Mouse (Mus musculus) heart, postnatal 0 days (tissue): Measurements from ENCODE around the gene Rasgef1b. TPM values are rescaled to one million over a fixed set of nuclear protein-coding genes. Genes with fewer than 3 reads are reported as not detected.

Experiments
- ATAC-seq: fragments of 200-750 bp; cut with Nextera tagmentation; 2 replicates; pipeline ENCODE4 v1.8.0; 2017; ENCODE audit warnings: low read depth, moderate number of reproducible peaks, moderate library complexity; ENCODE audit not compliant: insufficient read depth
- DNase-seq: peaks from one replicate; pipeline ENCODE4 v3.0.0-alpha.2; 2016; ENCODE audit warnings: low spot score
- H3K27ac ChIP-seq: fragments of 300-500 bp; sonication (generic); 2 replicates; pipeline ENCODE4 v1.5.1; 2014; ENCODE audit warnings: low read depth, mild to moderate bottlenecking
- H3K27me3 ChIP-seq: fragments of 300-500 bp; sonication (generic); 2 replicates; pipeline ENCODE4 v1.6.1; 2014; ENCODE audit warnings: low read length, mixed read lengths; ENCODE audit not compliant: control insufficient read depth, insufficient read depth
- H3K36me3 ChIP-seq: fragments of 300-500 bp; sonication (generic); replicated peaks from 2 replicates; pipeline ENCODE4 v1.6.1; 2014; ENCODE audit warnings: low read length, mixed read lengths; ENCODE audit not compliant: control insufficient read depth, insufficient read depth
- H3K4me1 ChIP-seq: fragments of 300-500 bp; sonication (generic); 2 replicates; pipeline ENCODE4 v1.6.1; 2014; ENCODE audit warnings: antibody characterized with exemption; ENCODE audit not compliant: control insufficient read depth, insufficient read depth
- H3K4me2 ChIP-seq: fragments of 300-500 bp; sonication (generic); 2 replicates; pipeline ENCODE4 v1.6.1; 2014; ENCODE audit warnings: low read depth, mild to moderate bottlenecking, low read length, moderate library complexity
- H3K4me3 ChIP-seq: fragments of 300-500 bp; sonication (generic); 2 replicates; pipeline ENCODE4 v1.5.1; 2014; ENCODE audit warnings: low read depth, low read length
- H3K9ac ChIP-seq: fragments of 300-500 bp; sonication (generic); replicated peaks from 2 replicates; pipeline ENCODE4 v1.6.1; 2014; ENCODE audit warnings: low read depth, low read length, mixed read lengths
- H3K9me3 ChIP-seq: fragments of 300-500 bp; sonication (generic); replicated peaks from 2 replicates; pipeline ENCODE4 v1.6.1; 2016; ENCODE audit warnings: low read length; ENCODE audit not compliant: control insufficient read depth
- CTCF ChIP-seq: IDR thresholded peaks from 2 replicates; pipeline ENCODE4 v1.5.1; 2016; ENCODE audit warnings: antibody characterized with exemption, control low read depth, low read depth
- EP300 ChIP-seq: IDR thresholded peaks from 2 replicates; pipeline ENCODE4 v1.6.1; 2016; ENCODE audit warnings: antibody characterized with exemption, low read depth
- WGBS: fragments of 180-500 bp; shearing (Covaris S2); extraction: QIAGEN DNeasy Blood & Tissue Kit; methylation state at CpG from one replicate; pipeline ENCODE4 v1.1.7; 2014; 5-methylcytosine and 5-hydroxymethylcytosine counted together
- polyA plus RNA-seq: library from polyadenylated mRNA; unstranded; fragments of >200 nt; fragmentation: Nextera tagmentation; extraction: Ambion mirVana; gene quantifications from 2 replicates; pipeline ENCODE4 v1.2.1, GENCODE M21; 2015
- total RNA-seq: library from RNA; depleted of rRNA; stranded (reverse); fragments of >200 nt; gene quantifications from 2 replicates; pipeline ENCODE4 v1.2.3, GENCODE M21; 2014; ENCODE audit warnings: low replicate concordance

The Rasgef1b gene
- total and polyA plus RNA-seq, 2 experiments from 2014 or later: 19.0 to 29.8 TPM

GRCm38 (mm10) chr5:99203475-99203874 is 525.4 kb downstream of the Rasgef1b start:
- Histone ChIP-seq H3K9me3 (no peaks in the 10 kb centered on the region), H3K27ac (no peak overlapping the region), H3K27me3 (no peaks in the 10 kb centered on the region), H3K4me3 (no peak overlapping the region), H3K4me1 (no peaks in the 10 kb centered on the region), H3K4me2 (no peak overlapping the region), H3K36me3 (no peaks in the 10 kb centered on the region), H3K9ac (no peak overlapping the region)
- 47% methylated on average over 2 of the region's 2 CpGs for WGBS
- ATAC-seq: no peak
- TF ChIP-seq CTCF: no peak
- no peak for TF ChIP-seq EP300
- no peak for DNase-seq

GRCm38 (mm10) chr5:99202074-99202837 is 526.6 kb downstream of the Rasgef1b start:
- H3K4me3 ChIP-seq: peak overlapping the region; percentile 32; the same call in 1 of the 2 replicates
- ATAC-seq (peak; percentile 49; the same call in 1 of the 2 replicates), DNase-seq (peak; percentile 42)
- no peak overlapping the region for H3K9ac ChIP-seq
- no peaks in the 10 kb centered on the region for H3K4me1 ChIP-seq
- no peaks in the 10 kb centered on the region for H3K27me3 ChIP-seq
- no peak overlapping the region for H3K27ac ChIP-seq
- TF ChIP-seq CTCF (peak; percentile 59), EP300 (no peak)
- WGBS: 49% methylated on average over 15 of the region's 15 CpGs
- H3K9me3 ChIP-seq: no peaks in the 10 kb centered on the region
- no peaks in the 10 kb centered on the region for H3K36me3 ChIP-seq
- H3K4me2 ChIP-seq: peak overlapping the region; percentile 52

- TF ChIP-seq CTCF: no peak
- TF ChIP-seq EP300: no peak
- ATAC-seq: no peak
- 91% methylated on average over 5 of the region's 5 CpGs for WGBS
These were observed 533.4 kb downstream of the Rasgef1b start for GRCm38 (mm10) chr5:99195436-99195835.

GRCm38 (mm10) chr5:99190941-99191800 is 537.7 kb downstream of the Rasgef1b start:
- DNase-seq (no peak), ATAC-seq (no peak)
- H3K4me1 ChIP-seq: no peaks in the 10 kb centered on the region
- no peak overlapping the region for H3K4me3 ChIP-seq
- no peaks in the 10 kb centered on the region for H3K36me3 ChIP-seq
- 48% methylated on average over 26 of the region's 26 CpGs for WGBS
- TF ChIP-seq EP300: no peak
- TF ChIP-seq CTCF: no peak
- H3K9me3 ChIP-seq: no peaks in the 10 kb centered on the region
- H3K27ac ChIP-seq: no peak overlapping the region
- H3K4me2 ChIP-seq: no peak overlapping the region
- H3K9ac ChIP-seq: no peak overlapping the region
- no peaks in the 10 kb centered on the region for H3K27me3 ChIP-seq

More at GRCm38 (mm10) chr5:99195436-99195835, 533.4 kb downstream of the Rasgef1b start:
- H3K9me3 ChIP-seq: no peaks in the 10 kb centered on the region
- no peaks in the 10 kb centered on the region for H3K36me3 ChIP-seq
- no peak overlapping the region for H3K4me2 ChIP-seq
- H3K27me3 ChIP-seq: no peaks in the 10 kb centered on the region
- DNase-seq: no peak
- no peaks in the 10 kb centered on the region for H3K4me1 ChIP-seq
- H3K9ac ChIP-seq: no peak overlapping the region
- H3K4me3 ChIP-seq: no peak overlapping the region
- H3K27ac ChIP-seq: no peak overlapping the region

- TF ChIP-seq EP300 (no peak), CTCF (no peak)
These were observed 545.2 kb downstream of the Rasgef1b start for GRCm38 (mm10) chr5:99183637-99184036.

More at GRCm38 (mm10) chr5:99183637-99184036, 545.2 kb downstream of the Rasgef1b start:
- Histone ChIP-seq H3K27me3 (no peaks in the 10 kb centered on the region), H3K4me3 (no peak overlapping the region), H3K9me3 (peaks cover 6% of the 10 kb centered on the region; the same call in 1 of the 2 replicates), H3K4me1 (no peaks in the 10 kb centered on the region), H3K4me2 (no peak overlapping the region), H3K27ac (no peak overlapping the region), H3K36me3 (no peaks in the 10 kb centered on the region), H3K9ac (no peak overlapping the region)
- ATAC-seq (no peak), DNase-seq (no peak)
- whole genome bisulfite sequencing: 83% methylated on average over 7 of the region's 7 CpGs
